ENCODE assay signal across 9 mouse cellular contexts in genomic region chr12:27932382-27933140, GRCm38 (mm10).
DNase-seq lines count a peak whose midpoint lies in the region; ATAC-seq lines count a peak whose summit lies in the region.
"Had no signal": no experiment of that assay in that cellular context is flagged by ENCODE, and none has a peak within 500 bp of the region (broad histone marks: within the 10 kb centered on the region; RNA-seq: fewer than 3 reads in every experiment).

No protein-coding gene starts in this region.

- 0 out of 2 replicates have a peak overlapping the region, but pooled peaks have one; percentile 11 for H3K4me2 ChIP-seq in heart, embryonic 12.5 days
- no peak overlapping the region for H3K4me2 ChIP-seq in embryonic facial prominence, embryonic 15.5 days (replicated peaks)
- no peak overlapping the region for H3K4me2 ChIP-seq in midbrain, embryonic 14.5 days (ENCODE audit: low read length)

- 39% methylated on average over 7 of the region's 7 CpGs for WGBS in heart, embryonic 12.5 days
- 20% methylated on average over 7 of the region's 7 CpGs for WGBS in embryonic facial prominence, embryonic 15.5 days
- WGBS in midbrain, embryonic 14.5 days: 32% methylated on average over 7 of the region's 7 CpGs

- DNase-seq in heart, adult 8-10 months (ENCODE audit: low spot score): no peak
- peak; percentile 24 to 69 for DNase-seq in layer of hippocampus, adult 18-20 months (ENCODE audit: low spot score in 2 of 2)
- DNase-seq in midbrain, embryonic 14.5 days: peak; percentile 45
- DNase-seq in thymus, postnatal 10 days (ENCODE audit: low spot score in 2 of 2): no peak
- no peak for DNase-seq in kidney, adult 8-10 months
- no peak for DNase-seq in cerebellum, adult 18-20 months

- no peak overlapping the region for H3K9ac ChIP-seq in heart, embryonic 12.5 days
- H3K9ac ChIP-seq in embryonic facial prominence, embryonic 15.5 days: no peak overlapping the region
- no peak overlapping the region for H3K9ac ChIP-seq in midbrain, embryonic 14.5 days (replicated peaks; ENCODE audit: low read length)

- no peak for ATAC-seq in heart, embryonic 12.5 days (ENCODE audit: insufficient number of reproducible peaks, low FRiP score)
- peak; percentile 82; the same call in 1 of the 2 replicates for ATAC-seq in embryonic facial prominence, embryonic 15.5 days (ENCODE audit: insufficient number of reproducible peaks, low FRiP score, low TSS enrichment, low read depth)
- ATAC-seq in midbrain, embryonic 14.5 days (ENCODE audit: low FRiP score, low TSS enrichment): no peak

- peaks cover 16% of the 10 kb centered on the region for H3K4me1 ChIP-seq in heart, embryonic 12.5 days (replicated peaks)
- peaks cover 14% of the 10 kb centered on the region for H3K4me1 ChIP-seq in embryonic facial prominence, embryonic 15.5 days
- peaks cover 20% of the 10 kb centered on the region for H3K4me1 ChIP-seq in midbrain, embryonic 14.5 days (ENCODE audit: control insufficient read depth, insufficient read depth, low read length)

- no peak overlapping the region for H3K4me3 ChIP-seq in heart, embryonic 12.5 days
- H3K4me3 ChIP-seq in embryonic facial prominence, embryonic 15.5 days (replicated peaks): no peak overlapping the region
- H3K4me3 ChIP-seq in midbrain, embryonic 14.5 days (replicated peaks; ENCODE audit: low read depth, low read length): no peak overlapping the region

- H3K27ac ChIP-seq in heart, embryonic 12.5 days (ENCODE audit: poor library complexity, severe bottlenecking): no peak overlapping the region
- no peak overlapping the region for H3K27ac ChIP-seq in embryonic facial prominence, embryonic 15.5 days (replicated peaks)
- H3K27ac ChIP-seq in midbrain, embryonic 14.5 days (replicated peaks; ENCODE audit: low read depth, low read length): 0 out of 2 replicates have a peak overlapping the region, but pooled peaks have one; percentile 37
- H3K27ac ChIP-seq: macrophage had no signal

- H3K9me3 ChIP-seq in heart, embryonic 12.5 days (replicated peaks): no peaks in the 10 kb centered on the region
- no peaks in the 10 kb centered on the region for H3K9me3 ChIP-seq in embryonic facial prominence, embryonic 15.5 days (replicated peaks)
- 0 out of 2 replicates have a peak, but pooled peaks cover 3% of the 10 kb centered on the region for H3K9me3 ChIP-seq in midbrain, embryonic 14.5 days (ENCODE audit: control insufficient read depth, low read length)

- no peaks in the 10 kb centered on the region for H3K36me3 ChIP-seq in heart, embryonic 12.5 days
- H3K36me3 ChIP-seq in embryonic facial prominence, embryonic 15.5 days: no peaks in the 10 kb centered on the region
- no peaks in the 10 kb centered on the region for H3K36me3 ChIP-seq in midbrain, embryonic 14.5 days (ENCODE audit: control insufficient read depth, insufficient read depth, low read length)

- H3K27me3 ChIP-seq in heart, embryonic 12.5 days (replicated peaks): no peaks in the 10 kb centered on the region
- H3K27me3 ChIP-seq in embryonic facial prominence, embryonic 15.5 days: no peaks in the 10 kb centered on the region
- H3K27me3 ChIP-seq in midbrain, embryonic 14.5 days (ENCODE audit: control insufficient read depth, insufficient read depth, low read length): no peaks in the 10 kb centered on the region

Comparison
In these comparisons a context has a peak if more than half of its experiments do, and no peak if none do; other contexts are left out.
1. DNase-seq: peak in layer of hippocampus, adult 18-20 months (2 of 2) and midbrain, embryonic 14.5 days (single experiment); none in heart, adult 8-10 months (single experiment), thymus, postnatal 10 days (0 of 2), kidney, adult 8-10 months (0 of 2) and cerebellum, adult 18-20 months (0 of 2).